Comparison of ENCODE assay signal across 8 mouse cellular contexts in the genomic region with DNA sequence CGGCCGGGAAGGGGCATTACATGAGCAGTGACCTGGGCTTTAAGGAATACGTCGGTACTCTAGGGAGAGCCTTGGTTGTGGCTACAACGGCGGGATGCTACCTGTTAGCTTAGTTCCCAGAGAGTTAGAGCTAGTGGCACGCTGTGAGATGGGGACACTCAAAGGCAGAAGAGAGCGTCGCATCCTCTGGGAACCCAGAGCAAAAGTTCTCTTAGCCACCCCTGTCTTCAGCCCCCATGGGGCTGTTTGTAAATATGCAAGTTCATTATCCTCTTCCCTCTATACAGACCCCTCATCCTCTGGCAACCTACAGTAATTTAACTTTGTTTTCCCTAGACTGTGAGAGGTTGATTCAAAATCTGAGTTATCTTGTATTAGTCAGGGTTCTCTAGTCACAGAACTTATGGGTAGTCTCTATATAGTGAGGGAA. TPM values are rescaled to one million over a fixed set of nuclear protein-coding genes. Genes with fewer than 3 reads are reported as not detected.
DNase-seq lines count a peak whose midpoint lies in the region; ATAC-seq and TF ChIP-seq lines count a peak whose summit lies in the region.

No protein-coding gene starts in this region.

- H3K79me3 ChIP-seq in C2C12 (ENCODE audit: low read depth): no peaks in the 10 kb centered on the region

- H3K36me3 ChIP-seq in heart, adult 2 months (ENCODE audit: control insufficient read depth, insufficient read depth, low read length): no peaks in the 10 kb centered on the region
- no peaks in the 10 kb centered on the region for H3K36me3 ChIP-seq in C2C12 (ENCODE audit: control insufficient read depth, insufficient read depth)
- no peaks in the 10 kb centered on the region for H3K36me3 ChIP-seq in forebrain, embryonic 12.5 days (replicated peaks)
- H3K36me3 ChIP-seq in liver, embryonic 12.5 days: peaks cover 3% of the 10 kb centered on the region; the same call in 1 of the 2 replicates

- H3K27ac ChIP-seq in heart, adult 2 months: peak overlapping the region; percentile 91
- H3K27ac ChIP-seq in forebrain, embryonic 12.5 days: no peak overlapping the region
- peak overlapping the region; percentile 86 for H3K27ac ChIP-seq in liver, embryonic 12.5 days

- H3K27me3 ChIP-seq in heart, adult 2 months (ENCODE audit: control insufficient read depth, insufficient read depth, low read length): no peaks in the 10 kb centered on the region
- peaks cover 8% of the 10 kb centered on the region for H3K27me3 ChIP-seq in C2C12 (ENCODE audit: control insufficient read depth, insufficient read depth, insufficient read length)
- H3K27me3 ChIP-seq in forebrain, embryonic 12.5 days: peaks cover 11% of the 10 kb centered on the region; the same call in 1 of the 2 replicates
- H3K27me3 ChIP-seq in liver, embryonic 12.5 days (replicated peaks): no peaks in the 10 kb centered on the region

- H3ac ChIP-seq in C2C12 (ENCODE audit: control insufficient read depth, insufficient read length, low read depth): peak overlapping the region; percentile 68

- no peak for ATAC-seq in forebrain, embryonic 12.5 days (ENCODE audit: low FRiP score)
- no peak for ATAC-seq in liver, embryonic 12.5 days

- H3K4me3 ChIP-seq in heart, adult 2 months: peak overlapping the region; percentile 68
- peak overlapping the region; percentile 63 for H3K4me3 ChIP-seq in C2C12 (ENCODE audit: insufficient read depth, poor library complexity, severe bottlenecking)
- H3K4me3 ChIP-seq in forebrain, embryonic 12.5 days (replicated peaks): peak overlapping the region; percentile 60
- H3K4me3 ChIP-seq in liver, embryonic 12.5 days: peak overlapping the region; percentile 76

- TF ChIP-seq EP300 in heart, adult 2 months (IDR thresholded peaks at IDR 0.05; ENCODE audit: insufficient read depth, low read depth, low read length): no peak

- peak overlapping the region; percentile 76 for H3K9ac ChIP-seq in heart, adult 2 months (ENCODE audit: low read depth, low read length)
- peak overlapping the region; percentile 61 for H3K9ac ChIP-seq in forebrain, embryonic 12.5 days
- peak overlapping the region; percentile 83 for H3K9ac ChIP-seq in liver, embryonic 12.5 days

- intact Hi-C loops in heart, adult 2 months (cut with DNase I): no loop called here

- peak; percentile 89 for TF ChIP-seq POLR2A in heart, adult 2 months (IDR thresholded peaks at IDR 0.05; ENCODE audit: insufficient read depth, low read depth, low read length)

- WGBS in heart, adult 2 months: 2% methylated on average over 9 of the region's 9 CpGs
- 1% methylated on average over 9 of the region's 9 CpGs for WGBS in forebrain, embryonic 12.5 days
- WGBS in liver, embryonic 12.5 days (ENCODE audit: insufficient replicate concordance): 2% methylated on average over 9 of the region's 9 CpGs

- peak; percentile 23; the same call in 1 of the 2 replicates for TF ChIP-seq CTCF in heart, adult 2 months (IDR thresholded peaks at IDR 0.05)
- TF ChIP-seq CTCF in C2C12 (IDR thresholded peaks at IDR 0.05; ENCODE audit: control insufficient read depth, insufficient read depth, insufficient read length): no peak

- no peaks in the 10 kb centered on the region for H3K79me2 ChIP-seq in heart, adult 2 months (replicated peaks; ENCODE audit: control insufficient read depth, insufficient read depth, low read length)
- peaks cover 16% of the 10 kb centered on the region for H3K79me2 ChIP-seq in C2C12 (ENCODE audit: control insufficient read depth, insufficient read depth)

- peak overlapping the region; percentile 77 for H3K4me2 ChIP-seq in forebrain, embryonic 12.5 days
- peak overlapping the region; percentile 90 for H3K4me2 ChIP-seq in liver, embryonic 12.5 days

- DNase-seq in heart, adult 2 months: no peak
- DNase-seq in heart, adult 18-20 months: no peak
- no peak for DNase-seq in right cerebral cortex, adult 2 months (ENCODE audit: low spot score in 2 of 2)
- no peak for DNase-seq in thymus, postnatal 25 days
- DNase-seq in thymus, adult 18-20 months: no peak

- H3K4me1 ChIP-seq in heart, adult 2 months (ENCODE audit: control insufficient read depth, insufficient read depth, low read length): peaks cover 5% of the 10 kb centered on the region
- H3K4me1 ChIP-seq in forebrain, embryonic 12.5 days: peaks cover 9% of the 10 kb centered on the region
- peaks cover 80% of the 10 kb centered on the region for H3K4me1 ChIP-seq in liver, embryonic 12.5 days

- no peaks in the 10 kb centered on the region for H3K9me3 ChIP-seq in forebrain, embryonic 12.5 days
- no peaks in the 10 kb centered on the region for H3K9me3 ChIP-seq in liver, embryonic 12.5 days (replicated peaks)

TF ChIP-seq in C2C12, 6 proteins besides CTCF, POLR2A, EP300 and RAD21:
- no peak for TF ChIP-seq CEBPB (IDR thresholded peaks at IDR 0.05; ENCODE audit: low read depth)
- no peak for TF ChIP-seq FOSL1 (IDR thresholded peaks at IDR 0.05; ENCODE audit: insufficient read depth, low read length, poor library complexity, severe bottlenecking)
- no peak for TF ChIP-seq MYOD1 (IDR thresholded peaks at IDR 0.05; ENCODE audit: control insufficient read depth, insufficient read length, low read depth)
- no peak for TF ChIP-seq MAX (IDR thresholded peaks at IDR 0.05)
- TF ChIP-seq USF1 (IDR thresholded peaks at IDR 0.05; ENCODE audit: low read depth): no peak
- TF ChIP-seq MYOG (IDR thresholded peaks at IDR 0.05; ENCODE audit: control insufficient read depth, extremely low read depth, insufficient read length): no peak
TF ChIP-seq in C2C12: peak in this region for 0.

RNA-seq across cellular contexts. Expression of a gene that starts 0.3 kb away (rescaled TPM):
- 10 to 100 TPM; 13.0 to 14.0 TPM for total RNA-seq in heart, adult 2 months (2021)
- 14.0 and 15.3 TPM in 2 replicates for polyA plus RNA-seq in heart, adult 2 months (2012; rRNA removed)
- total RNA-seq in heart, adult 18-20 months (2021): 10 to 100 TPM; 14.4 to 15.6 TPM
- polyA plus RNA-seq in C2C12 (2012; fragmentation: generic; extraction: Trizol): 39.4 TPM
- 16.6 and 20.0 TPM in 2 replicates for polyA plus RNA-seq in forebrain, embryonic 12.5 days (2016; fragmentation: Nextera tagmentation; extraction: Ambion mirVana)
- polyA plus RNA-seq in liver, embryonic 12.5 days (2016; fragmentation: Nextera tagmentation; extraction: Ambion mirVana): 64.0 and 64.1 TPM in 2 replicates

RNA-seq across cellular contexts. Expression of a gene that starts 18.1 kb away (rescaled TPM):
- 10 to 100 TPM; 28.6 to 43.2 TPM for total RNA-seq in heart, adult 2 months (2021)
- polyA plus RNA-seq in heart, adult 2 months (2012; rRNA removed): 38.2 and 41.6 TPM in 2 replicates
- total RNA-seq in heart, adult 18-20 months (2021): 10 to 100 TPM; 23.0 to 30.1 TPM
- 0.09 TPM for polyA plus RNA-seq in C2C12 (2012; fragmentation: generic; extraction: Trizol)
- 0.66 and 1.0 TPM in 2 replicates for polyA plus RNA-seq in forebrain, embryonic 12.5 days (2016; fragmentation: Nextera tagmentation; extraction: Ambion mirVana)
- 6.0 TPM in 2 replicates for polyA plus RNA-seq in liver, embryonic 12.5 days (2016; fragmentation: Nextera tagmentation; extraction: Ambion mirVana)
